Mouse (Mus musculus) forebrain, embryonic 10.5 days (tissue): ENCODE measurements around the gene Chst7. TPM values are rescaled to one million over a fixed set of nuclear protein-coding genes. Genes with fewer than 3 reads are reported as not detected.
A peak's percentile ranks its signal among the peaks of the same experiment; 100 is the strongest.

Experiments used
- DNase-seq: peaks from one replicate; pipeline ENCODE4 v3.0.0-alpha.2; 2017; ENCODE audit warnings: low spot score; ENCODE audit errors: extremely low spot score
- H3K27ac ChIP-seq: fragments of 300-500 bp; sonication (generic); 2 replicates; pipeline ENCODE4 v1.5.1; 2016; ENCODE audit warnings: mild to moderate bottlenecking
- H3K27me3 ChIP-seq: fragments of 300-500 bp; sonication (generic); 2 replicates; pipeline ENCODE4 v1.6.1; 2016; ENCODE audit warnings: mild to moderate bottlenecking; ENCODE audit not compliant: poor library complexity, severe bottlenecking
- H3K36me3 ChIP-seq: fragments of 300-500 bp; sonication (generic); replicated peaks from 2 replicates; pipeline ENCODE4 v1.6.1; 2016; ENCODE audit warnings: mild to moderate bottlenecking, moderate library complexity
- H3K4me1 ChIP-seq: fragments of 300-500 bp; sonication (generic); 2 replicates; pipeline ENCODE4 v1.6.1; 2016
- H3K4me3 ChIP-seq: fragments of 300-500 bp; sonication (generic); 2 replicates; pipeline ENCODE4 v1.5.1; 2016; ENCODE audit warnings: mild to moderate bottlenecking, moderate library complexity
- H3K9me3 ChIP-seq: fragments of 300-500 bp; sonication (generic); 2 replicates; pipeline ENCODE4 v1.6.1; 2016; ENCODE audit warnings: mild to moderate bottlenecking, moderate library complexity
- WGBS: fragments of 180-500 bp; shearing (Covaris S2); methylation state at CpG from one replicate; pipeline ENCODE4 v1.1.7; 2016; 5-methylcytosine and 5-hydroxymethylcytosine counted together
- polyA plus RNA-seq: library from polyadenylated mRNA; unstranded; fragments of >200 nt; fragmentation: Nextera tagmentation; extraction: Ambion mirVana; gene quantifications from 2 replicates; pipeline ENCODE4 v1.2.1, GENCODE M21; 2016

The Chst7 gene
- 4.0 TPM in 2 replicates for polyA plus RNA-seq

- H3K27me3 ChIP-seq, result peaks cover 23% of the 10 kb centered on the region
- 21% methylated on average over 40 of the region's 40 CpGs for WGBS
- DNase-seq, result peak; percentile 68
- H3K27ac ChIP-seq, result peak within 1 kb of the TSS; percentile 40
- H3K36me3 ChIP-seq, result no peaks in the 10 kb centered on the region
- H3K4me1 ChIP-seq, result peaks cover 8% of the 10 kb centered on the region; the same call in 1 of the 2 replicates
- peaks cover 9% of the 10 kb centered on the region; the same call in 1 of the 2 replicates for H3K9me3 ChIP-seq
- peak within 1 kb of the TSS; percentile 57 for H3K4me3 ChIP-seq
Observed at GRCm38 (mm10) chrX:20059381-20059971, at the start of gene Chst7. Gene Chst7 (plus strand): TSS chrX:20059560.

DNA sequence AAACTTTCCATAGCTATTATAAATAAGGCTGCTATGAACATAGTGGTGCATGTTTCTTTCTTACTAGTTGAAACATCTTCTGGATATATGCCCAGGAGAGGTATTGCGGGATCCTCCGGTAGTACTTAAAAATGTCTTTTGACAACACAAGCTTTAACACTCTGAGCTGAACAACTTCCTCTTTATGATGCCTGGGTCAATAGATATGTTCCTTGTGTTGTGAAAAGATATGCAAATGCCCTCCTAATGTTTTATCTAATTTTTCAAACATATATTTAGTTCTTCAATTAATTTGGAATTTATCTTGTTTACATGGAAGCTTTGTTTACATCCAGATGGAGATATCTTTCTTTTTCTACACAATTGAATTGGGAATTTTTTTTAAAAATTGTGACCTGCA, 47.1 kb upstream of the Chst7 start:
- WGBS, result 100% methylated on average over 2 of the region's 2 CpGs
- Histone ChIP-seq H3K36me3 (no peaks in the 10 kb centered on the region), H3K27ac (no peak overlapping the region), H3K9me3 (no peaks in the 10 kb centered on the region), H3K4me1 (no peaks in the 10 kb centered on the region), H3K4me3 (no peak overlapping the region), H3K27me3 (no peaks in the 10 kb centered on the region)
- no peak for DNase-seq

DNA sequence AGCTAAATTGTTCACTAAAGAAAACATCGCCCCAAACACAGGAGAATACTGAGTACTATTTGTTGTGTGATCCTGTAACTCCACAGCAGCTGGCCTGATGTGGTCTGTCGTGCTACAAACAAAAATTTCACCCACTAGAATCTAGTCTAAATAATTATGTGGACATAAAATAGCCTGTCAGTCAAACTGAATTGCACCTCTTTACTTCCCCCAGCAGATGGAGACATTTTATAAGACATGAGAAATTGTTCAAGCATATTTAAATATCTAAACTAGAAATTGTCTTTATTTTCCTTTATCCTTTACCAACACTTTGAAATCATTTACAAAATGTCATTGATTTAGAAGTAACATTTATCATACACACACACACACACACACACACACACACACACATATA, 38.4 kb upstream of the Chst7 start:
- H3K36me3 ChIP-seq, result no peaks in the 10 kb centered on the region
- no peak overlapping the region for H3K4me3 ChIP-seq
- no peaks in the 10 kb centered on the region for H3K9me3 ChIP-seq
- WGBS, result 41% methylated on average over 2 of the region's 2 CpGs
- no peak for DNase-seq
- H3K4me1 ChIP-seq, result no peaks in the 10 kb centered on the region
- no peak overlapping the region for H3K27ac ChIP-seq
- no peaks in the 10 kb centered on the region for H3K27me3 ChIP-seq

GRCm38 (mm10) chrX:20060096-20060768, 872 bp downstream of the Chst7 start:
- Histone ChIP-seq H3K27ac (no peak overlapping the region), H3K4me3 (peak overlapping the region; percentile 57), H3K36me3 (no peaks in the 10 kb centered on the region), H3K4me1 (peaks cover 8% of the 10 kb centered on the region; the same call in 1 of the 2 replicates), H3K27me3 (peaks cover 23% of the 10 kb centered on the region), H3K9me3 (peaks cover 9% of the 10 kb centered on the region; the same call in 1 of the 2 replicates)
- DNase-seq, result peak; percentile 26
- WGBS, result 21% methylated on average over 65 of the region's 65 CpGs

DNA sequence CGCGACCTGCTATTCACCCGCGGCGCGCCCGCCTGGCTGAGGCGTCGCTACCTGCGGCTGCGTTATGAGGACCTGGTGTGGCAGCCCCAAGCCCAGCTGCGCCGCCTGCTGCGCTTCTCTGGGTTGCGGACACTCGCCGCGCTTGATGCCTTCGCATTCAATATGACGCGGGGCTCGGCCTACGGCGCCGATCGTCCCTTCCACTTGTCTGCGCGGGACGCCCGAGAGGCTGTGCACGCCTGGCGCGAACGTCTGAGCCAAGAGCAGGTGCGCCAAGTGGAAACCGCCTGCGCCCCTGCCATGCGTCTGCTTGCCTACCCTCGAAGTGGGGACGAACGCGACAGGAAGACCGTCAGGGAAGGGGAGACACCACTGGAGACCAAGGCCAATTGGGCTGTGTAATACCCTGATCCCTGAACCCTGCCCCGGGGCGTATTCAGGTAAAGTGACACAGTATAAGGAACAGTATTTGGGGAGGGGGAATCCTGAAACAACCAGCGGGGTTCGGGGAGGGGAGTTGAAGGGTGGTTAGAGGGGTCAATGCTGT, 1.5 kb downstream of the Chst7 start:
- DNase-seq, result peak; percentile 15
- H3K9me3 ChIP-seq, result peaks cover 9% of the 10 kb centered on the region; the same call in 1 of the 2 replicates
- H3K27me3 ChIP-seq, result peaks cover 23% of the 10 kb centered on the region
- no peaks in the 10 kb centered on the region for H3K36me3 ChIP-seq
- peaks cover 8% of the 10 kb centered on the region; the same call in 1 of the 2 replicates for H3K4me1 ChIP-seq
- peak overlapping the region; percentile 57 for H3K4me3 ChIP-seq
- WGBS, result 22% methylated on average over 46 of the region's 47 CpGs
- H3K27ac ChIP-seq, result no peak overlapping the region

DNA sequence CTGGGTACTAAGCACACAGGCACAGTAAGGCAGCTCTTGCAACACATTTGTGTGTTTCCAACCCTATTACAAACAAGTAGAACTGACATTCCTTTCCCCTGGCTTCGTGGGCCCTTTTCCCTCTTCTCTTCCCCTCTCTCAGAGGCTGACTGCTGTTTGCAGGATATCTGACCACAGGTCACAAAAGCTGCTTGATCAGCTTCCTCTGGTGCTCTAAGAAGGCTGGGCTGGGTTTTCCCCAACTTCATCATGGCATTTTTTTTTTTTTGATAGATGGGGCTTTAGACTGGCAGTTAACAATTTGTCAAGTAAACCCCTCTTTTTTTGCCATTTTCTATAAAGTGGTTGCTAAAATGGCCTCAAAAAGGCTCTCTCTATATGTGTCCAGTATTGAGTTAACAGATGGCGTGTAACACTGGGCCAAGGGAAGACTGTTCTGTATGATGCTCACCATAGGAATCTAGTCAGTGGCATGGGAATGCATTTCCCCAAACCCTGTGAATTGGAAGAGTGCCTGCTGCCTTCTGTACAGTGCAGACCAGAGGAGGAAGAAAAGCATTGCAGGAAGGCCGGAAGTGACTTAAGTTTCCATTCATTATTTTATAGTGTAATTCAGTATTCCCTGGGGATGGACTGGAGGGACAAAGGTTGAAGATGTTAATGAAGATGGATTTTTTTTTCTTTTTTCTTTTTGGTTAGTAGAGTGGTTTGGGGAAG, 2.6 kb downstream of the Chst7 start:
- DNase-seq, result no peak
- no peaks in the 10 kb centered on the region for H3K36me3 ChIP-seq
- H3K27ac ChIP-seq, result no peak overlapping the region
- no peak overlapping the region for H3K4me3 ChIP-seq
- peaks cover 8% of the 10 kb centered on the region; the same call in 1 of the 2 replicates for H3K4me1 ChIP-seq
- 64% methylated on average over 3 of the region's 3 CpGs for WGBS
- peaks cover 23% of the 10 kb centered on the region for H3K27me3 ChIP-seq
- peaks cover 9% of the 10 kb centered on the region; the same call in 1 of the 2 replicates for H3K9me3 ChIP-seq

DNA sequence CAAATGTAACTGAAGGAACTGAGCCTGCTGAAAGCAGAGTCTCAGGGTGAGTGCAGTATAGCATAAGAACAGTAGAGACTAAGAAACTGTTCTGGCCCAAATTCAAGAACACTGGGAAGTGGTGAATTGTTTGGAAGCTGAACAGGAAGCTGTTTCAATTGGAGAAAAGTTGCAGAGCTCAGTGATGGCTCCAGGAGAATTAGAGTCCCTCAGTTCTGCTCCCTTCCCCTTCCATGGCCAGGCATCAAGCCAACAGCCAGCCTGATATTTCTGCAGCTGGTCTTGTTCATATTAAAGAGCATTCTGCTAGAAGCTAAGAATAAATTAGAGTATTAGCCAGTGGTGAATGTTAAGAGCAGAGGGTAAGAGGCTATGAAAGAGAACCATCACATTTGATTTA, 7.3 kb downstream of the Chst7 start:
- H3K9me3 ChIP-seq, result no peaks in the 10 kb centered on the region
- no peak overlapping the region for H3K27ac ChIP-seq
- DNase-seq, result no peak
- H3K4me3 ChIP-seq, result no peak overlapping the region
- H3K36me3 ChIP-seq, result no peaks in the 10 kb centered on the region
- H3K4me1 ChIP-seq, result no peaks in the 10 kb centered on the region
- peaks cover 4% of the 10 kb centered on the region for H3K27me3 ChIP-seq

- Histone ChIP-seq H3K9me3 (no peaks in the 10 kb centered on the region), H3K4me1 (no peaks in the 10 kb centered on the region), H3K36me3 (no peaks in the 10 kb centered on the region), H3K27me3 (no peaks in the 10 kb centered on the region), H3K27ac (no peak overlapping the region), H3K4me3 (no peak overlapping the region)
- WGBS, result 53% methylated on average over 4 of the region's 4 CpGs
- no peak for DNase-seq
Observed at GRCm38 (mm10) chrX:20070196-20070595, 10.8 kb downstream of the Chst7 start.

DNA sequence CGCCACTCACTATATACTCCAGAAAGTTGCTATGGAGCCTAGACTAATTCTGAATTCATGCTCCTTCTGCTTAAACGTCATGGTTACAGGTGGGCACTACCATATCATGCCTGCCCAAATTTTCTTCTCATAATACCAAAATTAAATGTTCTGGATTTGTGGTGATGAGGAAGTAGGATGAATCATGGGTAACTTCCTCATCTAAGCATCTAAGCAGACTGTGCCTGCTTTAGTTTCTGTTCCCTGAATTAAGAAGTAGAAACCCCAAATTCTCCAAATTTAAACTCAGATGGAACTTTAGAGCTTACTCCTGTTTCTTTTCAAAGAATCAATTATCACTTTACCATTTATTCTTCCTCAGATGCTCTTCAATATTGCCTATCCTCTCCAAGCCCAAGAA, 58.4 kb downstream of the Chst7 start:
- Histone ChIP-seq H3K4me1 (no peaks in the 10 kb centered on the region), H3K27ac (no peak overlapping the region), H3K27me3 (no peaks in the 10 kb centered on the region), H3K4me3 (no peak overlapping the region), H3K36me3 (no peaks in the 10 kb centered on the region), H3K9me3 (no peaks in the 10 kb centered on the region)
- no peak for DNase-seq
- WGBS, result 90% methylated on average over 2 of the region's 2 CpGs

DNA sequence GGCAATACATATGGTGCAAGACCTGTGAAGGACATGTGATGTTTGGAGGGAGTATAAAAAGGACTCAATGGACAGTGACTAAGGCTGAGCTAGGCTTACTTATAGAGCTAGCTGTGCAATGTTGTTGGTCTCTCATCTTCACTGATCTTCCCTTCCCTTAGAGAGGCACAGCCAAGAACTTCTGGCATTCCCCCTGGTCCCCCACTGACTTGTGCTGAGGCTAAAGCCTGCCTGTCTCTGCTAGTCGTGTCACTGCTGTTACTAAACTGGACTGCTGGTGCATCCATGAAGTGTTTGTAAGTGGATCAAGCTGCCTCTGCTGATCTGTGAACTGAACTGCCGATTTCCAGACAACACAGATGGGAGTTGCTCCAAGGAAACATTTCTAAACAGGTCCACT, 66.1 kb downstream of the Chst7 start:
- Histone ChIP-seq H3K27me3 (no peaks in the 10 kb centered on the region), H3K4me3 (no peak overlapping the region), H3K27ac (no peak overlapping the region), H3K4me1 (no peaks in the 10 kb centered on the region), H3K9me3 (no peaks in the 10 kb centered on the region), H3K36me3 (no peaks in the 10 kb centered on the region)
- DNase-seq, result no peak
- 66% methylated on average over 2 of the region's 2 CpGs for WGBS

DNA sequence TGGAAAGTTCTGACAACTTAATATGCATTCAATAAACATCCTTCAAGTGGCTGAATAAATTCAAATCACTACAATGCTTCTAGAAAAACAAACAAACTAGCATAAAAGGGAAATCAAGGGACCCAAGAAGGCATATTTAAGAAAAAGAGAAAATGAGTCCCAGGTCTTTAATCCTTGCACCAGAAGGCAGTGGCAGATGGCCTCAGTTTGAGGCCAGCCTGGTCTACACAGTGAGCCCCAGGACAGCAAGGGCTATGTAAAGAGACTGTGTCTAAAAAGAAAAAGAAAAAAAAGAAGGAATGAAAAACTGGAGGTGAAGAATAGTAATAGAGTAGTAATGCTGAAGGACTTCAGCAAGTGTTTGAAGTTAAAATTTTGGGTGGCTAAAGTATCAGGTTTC, 69.6 kb downstream of the Chst7 start:
- no peak for DNase-seq
- H3K27me3 ChIP-seq, result no peaks in the 10 kb centered on the region
- H3K9me3 ChIP-seq, result no peaks in the 10 kb centered on the region
- H3K4me1 ChIP-seq, result no peaks in the 10 kb centered on the region
- no peak overlapping the region for H3K27ac ChIP-seq
- no peaks in the 10 kb centered on the region for H3K36me3 ChIP-seq
- no peak overlapping the region for H3K4me3 ChIP-seq

DNA sequence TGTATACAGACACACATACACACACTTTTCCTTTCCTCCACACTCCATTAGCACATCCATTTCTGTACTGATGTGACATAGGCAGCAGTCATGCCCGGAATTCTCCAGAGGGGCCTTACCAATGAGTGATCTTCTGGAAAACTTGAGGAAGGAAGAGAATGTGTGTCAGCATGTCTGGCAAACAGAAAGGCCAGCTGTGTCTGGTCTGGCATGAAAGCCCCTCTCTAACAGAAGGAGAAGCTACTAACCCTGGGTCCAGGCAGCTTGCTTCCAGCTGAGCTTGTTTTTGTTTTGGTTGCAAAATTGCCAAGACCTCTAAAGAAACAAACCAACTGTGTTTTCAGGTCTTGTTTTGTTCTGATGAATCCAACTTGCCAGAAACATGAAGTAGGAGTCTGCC, 70.1 kb downstream of the Chst7 start:
- WGBS, result 86% methylated on average over 1 of the region's 1 CpGs
- H3K36me3 ChIP-seq, result no peaks in the 10 kb centered on the region
- DNase-seq, result no peak

More for the DNA sequence above, 70.1 kb downstream of the Chst7 start:
- Histone ChIP-seq H3K27ac (no peak overlapping the region), H3K4me1 (no peaks in the 10 kb centered on the region), H3K4me3 (no peak overlapping the region), H3K27me3 (no peaks in the 10 kb centered on the region), H3K9me3 (no peaks in the 10 kb centered on the region)
